Mouse (Mus musculus): ENCODE data around the gene Arfrp1. TPM values are rescaled to one million over a fixed set of nuclear protein-coding genes. Genes with fewer than 3 reads are reported as not detected.
A peak's percentile ranks its signal among the peaks of the same experiment; 100 is the strongest.

Gene Arfrp1
- polyA plus RNA-seq (2015; fragmentation: Nextera tagmentation; extraction: Ambion mirVana): 59.0 and 64.8 TPM in 2 replicates

GRCm38 (mm10) chr2:181364860-181365596, at the start of gene Arfrp1, which contains the start of gene Zgpat:
TSS of gene Arfrp1 (minus strand) at chr2:181365404.
TSS of gene Zgpat (plus strand) at chr2:181364928.
- under 1% methylated on average over 71 of the region's 71 CpGs for WGBS
- ATAC-seq (ENCODE audit: insufficient number of reproducible peaks, low FRiP score, low TSS enrichment, low read depth): peak; percentile 86
- peaks cover 42% of the 10 kb centered on the region for H3K36me3 ChIP-seq

GRCm38 (mm10) chr2:181413141-181413540, 47.9 kb upstream of the Arfrp1 start:
- Histone ChIP-seq H3K9ac (no peak overlapping the region), H3K4me3 (no peak overlapping the region), H3K4me2 (no peak overlapping the region), H3K4me1 (no peaks in the 10 kb centered on the region), H3K27ac (no peak overlapping the region), H3K9me3 (no peaks in the 10 kb centered on the region), H3K27me3 (no peaks in the 10 kb centered on the region), H3K36me3 (no peaks in the 10 kb centered on the region)
- ATAC-seq (ENCODE audit: insufficient number of reproducible peaks, low FRiP score, low TSS enrichment, low read depth): no peak
- 20% methylated on average over 2 of the region's 2 CpGs for WGBS

More at GRCm38 (mm10) chr2:181364860-181365596, at the start of gene Arfrp1, which contains the start of gene Zgpat:
- H3K4me1 ChIP-seq: peaks cover 28% of the 10 kb centered on the region
- peak within 1 kb of the TSS; percentile 90 for H3K4me2 ChIP-seq
- H3K4me3 ChIP-seq: peak within 1 kb of the TSS; percentile 91
- peak within 1 kb of the TSS; percentile 94 for H3K9ac ChIP-seq
- H3K9me3 ChIP-seq: no peaks in the 10 kb centered on the region
- H3K27me3 ChIP-seq: no peaks in the 10 kb centered on the region
- peak within 1 kb of the TSS; percentile 94 for H3K27ac ChIP-seq

GRCm38 (mm10) chr2:181410760-181411473, 45.7 kb upstream of the Arfrp1 start:
- H3K4me2 ChIP-seq: no peak overlapping the region
- H3K4me1 ChIP-seq: no peaks in the 10 kb centered on the region
- H3K27me3 ChIP-seq: no peaks in the 10 kb centered on the region
- ATAC-seq (ENCODE audit: insufficient number of reproducible peaks, low FRiP score, low TSS enrichment, low read depth): no peak
- no peaks in the 10 kb centered on the region for H3K36me3 ChIP-seq
- no peak overlapping the region for H3K9ac ChIP-seq
- H3K27ac ChIP-seq: no peak overlapping the region
- no peaks in the 10 kb centered on the region for H3K9me3 ChIP-seq
- WGBS: 53% methylated on average over 4 of the region's 4 CpGs
- H3K4me3 ChIP-seq: no peak overlapping the region

GRCm38 (mm10) chr2:181409643-181410042, 44.4 kb upstream of the Arfrp1 start:
- H3K9me3 ChIP-seq: no peaks in the 10 kb centered on the region
- H3K27me3 ChIP-seq: no peaks in the 10 kb centered on the region
- no peak overlapping the region for H3K27ac ChIP-seq
- H3K4me3 ChIP-seq: no peak overlapping the region
- 77% methylated on average over 7 of the region's 7 CpGs for WGBS
- H3K9ac ChIP-seq: no peak overlapping the region
- no peaks in the 10 kb centered on the region for H3K36me3 ChIP-seq
- H3K4me2 ChIP-seq: no peak overlapping the region
- no peak for ATAC-seq (ENCODE audit: insufficient number of reproducible peaks, low FRiP score, low TSS enrichment, low read depth)
- H3K4me1 ChIP-seq: no peaks in the 10 kb centered on the region

GRCm38 (mm10) chr2:181403722-181404121, 38.5 kb upstream of the Arfrp1 start:
- H3K4me3 ChIP-seq: no peak overlapping the region
- H3K9ac ChIP-seq: no peak overlapping the region
- 87% methylated on average over 3 of the region's 3 CpGs for WGBS
- no peaks in the 10 kb centered on the region for H3K9me3 ChIP-seq
- no peaks in the 10 kb centered on the region for H3K27me3 ChIP-seq
- no peak for ATAC-seq (ENCODE audit: insufficient number of reproducible peaks, low FRiP score, low TSS enrichment, low read depth)
- H3K27ac ChIP-seq: no peak overlapping the region
- no peaks in the 10 kb centered on the region for H3K4me1 ChIP-seq
- H3K36me3 ChIP-seq: no peaks in the 10 kb centered on the region
- no peak overlapping the region for H3K4me2 ChIP-seq

GRCm38 (mm10) chr2:181401497-181401896, 36.3 kb upstream of the Arfrp1 start:
- 17% methylated on average over 1 of the region's 1 CpGs for WGBS
- no peak overlapping the region for H3K4me2 ChIP-seq
- no peaks in the 10 kb centered on the region for H3K27me3 ChIP-seq
- H3K9me3 ChIP-seq: no peaks in the 10 kb centered on the region
- no peak for ATAC-seq (ENCODE audit: insufficient number of reproducible peaks, low FRiP score, low TSS enrichment, low read depth)
- H3K4me3 ChIP-seq: no peak overlapping the region
- no peak overlapping the region for H3K27ac ChIP-seq
- no peaks in the 10 kb centered on the region for H3K4me1 ChIP-seq
- H3K9ac ChIP-seq: no peak overlapping the region
- H3K36me3 ChIP-seq: no peaks in the 10 kb centered on the region

GRCm38 (mm10) chr2:181397207-181397761, 32.1 kb upstream of the Arfrp1 start:
- no peak for ATAC-seq (ENCODE audit: insufficient number of reproducible peaks, low FRiP score, low TSS enrichment, low read depth)
- no peaks in the 10 kb centered on the region for H3K27me3 ChIP-seq
- no peaks in the 10 kb centered on the region for H3K4me1 ChIP-seq
- H3K36me3 ChIP-seq: no peaks in the 10 kb centered on the region
- WGBS: 66% methylated on average over 5 of the region's 5 CpGs
- H3K4me2 ChIP-seq: no peak overlapping the region
- no peaks in the 10 kb centered on the region for H3K9me3 ChIP-seq
- no peak overlapping the region for H3K27ac ChIP-seq
- H3K4me3 ChIP-seq: no peak overlapping the region
- no peak overlapping the region for H3K9ac ChIP-seq

- Histone ChIP-seq H3K36me3 (peaks cover 3% of the 10 kb centered on the region; the same call in 1 of the 2 replicates), H3K9ac (no peak overlapping the region), H3K27me3 (no peaks in the 10 kb centered on the region), H3K9me3 (no peaks in the 10 kb centered on the region), H3K27ac (no peak overlapping the region), H3K4me2 (no peak overlapping the region), H3K4me3 (no peak overlapping the region), H3K4me1 (no peaks in the 10 kb centered on the region)
- WGBS: 81% methylated on average over 3 of the region's 3 CpGs
- no peak for ATAC-seq (ENCODE audit: insufficient number of reproducible peaks, low FRiP score, low TSS enrichment, low read depth)
Measured at GRCm38 (mm10) chr2:181394086-181394485, 28.9 kb upstream of the Arfrp1 start.

GRCm38 (mm10) chr2:181392600-181393213, 27.5 kb upstream of the Arfrp1 start:
- H3K9ac ChIP-seq: no peak overlapping the region
- peak; percentile 59; the same call in 1 of the 2 replicates for ATAC-seq (ENCODE audit: insufficient number of reproducible peaks, low FRiP score, low TSS enrichment, low read depth)
- H3K4me3 ChIP-seq: no peak overlapping the region
- no peak overlapping the region for H3K4me2 ChIP-seq
- H3K4me1 ChIP-seq: no peaks in the 10 kb centered on the region
- H3K27me3 ChIP-seq: no peaks in the 10 kb centered on the region
- peaks cover 3% of the 10 kb centered on the region; the same call in 1 of the 2 replicates for H3K36me3 ChIP-seq
- H3K9me3 ChIP-seq: no peaks in the 10 kb centered on the region
- no peak overlapping the region for H3K27ac ChIP-seq
- 26% methylated on average over 4 of the region's 4 CpGs for WGBS

GRCm38 (mm10) chr2:181391541-181391940, 26.3 kb upstream of the Arfrp1 start:
- no peak overlapping the region for H3K27ac ChIP-seq
- ATAC-seq (ENCODE audit: insufficient number of reproducible peaks, low FRiP score, low TSS enrichment, low read depth): no peak
- H3K9ac ChIP-seq: no peak overlapping the region
- no peak overlapping the region for H3K4me2 ChIP-seq
- no peak overlapping the region for H3K4me3 ChIP-seq
- WGBS: 68% methylated on average over 2 of the region's 2 CpGs
- 0 out of 2 replicates have a peak, but pooled peaks cover 2% of the 10 kb centered on the region for H3K4me1 ChIP-seq
- no peaks in the 10 kb centered on the region for H3K27me3 ChIP-seq
- H3K36me3 ChIP-seq: peaks cover 12% of the 10 kb centered on the region
- no peaks in the 10 kb centered on the region for H3K9me3 ChIP-seq

GRCm38 (mm10) chr2:181391022-181391421, 25.8 kb upstream of the Arfrp1 start:
- no peak overlapping the region for H3K4me2 ChIP-seq
- ATAC-seq (ENCODE audit: insufficient number of reproducible peaks, low FRiP score, low TSS enrichment, low read depth): no peak
- H3K4me3 ChIP-seq: no peak overlapping the region
- peaks cover 17% of the 10 kb centered on the region for H3K36me3 ChIP-seq
- H3K9ac ChIP-seq: no peak overlapping the region
- no peak overlapping the region for H3K27ac ChIP-seq
- H3K4me1 ChIP-seq: peaks cover 4% of the 10 kb centered on the region; the same call in 1 of the 2 replicates
- WGBS: 89% methylated on average over 15 of the region's 15 CpGs
- no peaks in the 10 kb centered on the region for H3K27me3 ChIP-seq
- no peaks in the 10 kb centered on the region for H3K9me3 ChIP-seq

Measured in limb, embryonic 15.5 days (tissue).